Mouse (Mus musculus): ENCODE measurements at regions not wholly inside any gene's neighbourhood (a gene's known extent, or its start where the extent isn't known, plus 50 kb on each side); places are given as distances from the start of the nearest gene placed in this dataset.

GRCm38 (mm10) chr16:86945531-86946144 lies 408.3 kb upstream of the N6amt1 start:
- H3K4me2 ChIP-seq (ENCODE audit: low read length): no peak overlapping the region
- 86% methylated on average over 6 of the region's 6 CpGs for WGBS
- no peak overlapping the region for H3K4me3 ChIP-seq (ENCODE audit: low read length)
- no peaks in the 10 kb centered on the region for H3K36me3 ChIP-seq (ENCODE audit: control insufficient read depth, insufficient read depth, low read length)
- H3K9ac ChIP-seq (ENCODE audit: low read depth, low read length): no peak overlapping the region
- no peaks in the 10 kb centered on the region for H3K27me3 ChIP-seq (replicated peaks; ENCODE audit: control insufficient read depth, insufficient read depth, low read length)
- no peak overlapping the region for H3K27ac ChIP-seq (ENCODE audit: low read depth, low read length)
- ATAC-seq: no peak
- H3K9me3 ChIP-seq (ENCODE audit: control insufficient read depth, low read length): no peaks in the 10 kb centered on the region
- no peaks in the 10 kb centered on the region for H3K4me1 ChIP-seq (ENCODE audit: control insufficient read depth, insufficient read depth, low read depth, low read length)

GRCm38 (mm10) chr16:86945058-86945457 lies 408.9 kb upstream of the N6amt1 start:
- no peak for ATAC-seq
- H3K27ac ChIP-seq (ENCODE audit: low read depth, low read length): no peak overlapping the region
- no peaks in the 10 kb centered on the region for H3K9me3 ChIP-seq (ENCODE audit: control insufficient read depth, low read length)

GRCm38 (mm10) chr16:86934989-86935388 lies 419.0 kb upstream of the N6amt1 start:
- 66% methylated on average over 2 of the region's 2 CpGs for WGBS
- no peak for ATAC-seq

More at GRCm38 (mm10) chr16:86945058-86945457, 408.9 kb upstream of the N6amt1 start:
- Histone ChIP-seq H3K4me3 (ENCODE audit: low read length) (no peak overlapping the region), H3K4me1 (ENCODE audit: control insufficient read depth, insufficient read depth, low read depth, low read length) (no peaks in the 10 kb centered on the region), H3K9ac (ENCODE audit: low read depth, low read length) (no peak overlapping the region), H3K36me3 (ENCODE audit: control insufficient read depth, insufficient read depth, low read length) (no peaks in the 10 kb centered on the region), H3K4me2 (ENCODE audit: low read length) (no peak overlapping the region), H3K27me3 (replicated peaks; ENCODE audit: control insufficient read depth, insufficient read depth, low read length) (no peaks in the 10 kb centered on the region)

GRCm38 (mm10) chr16:86932765-86933164 lies 421.2 kb upstream of the N6amt1 start:
- H3K4me1 ChIP-seq (ENCODE audit: control insufficient read depth, insufficient read depth, low read depth, low read length): no peaks in the 10 kb centered on the region
- no peaks in the 10 kb centered on the region for H3K36me3 ChIP-seq (ENCODE audit: control insufficient read depth, insufficient read depth, low read length)
- H3K4me3 ChIP-seq (ENCODE audit: low read length): no peak overlapping the region
- no peak overlapping the region for H3K9ac ChIP-seq (ENCODE audit: low read depth, low read length)
- peak; percentile 96 for ATAC-seq
- H3K27me3 ChIP-seq (replicated peaks; ENCODE audit: control insufficient read depth, insufficient read depth, low read length): no peaks in the 10 kb centered on the region
- H3K9me3 ChIP-seq (ENCODE audit: control insufficient read depth, low read length): no peaks in the 10 kb centered on the region
- no peak overlapping the region for H3K27ac ChIP-seq (ENCODE audit: low read depth, low read length)
- no peak overlapping the region for H3K4me2 ChIP-seq (ENCODE audit: low read length)
- 32% methylated on average over 3 of the region's 3 CpGs for WGBS

More at GRCm38 (mm10) chr16:86934989-86935388, 419.0 kb upstream of the N6amt1 start:
- Histone ChIP-seq H3K4me3 (ENCODE audit: low read length) (no peak overlapping the region), H3K4me2 (ENCODE audit: low read length) (no peak overlapping the region), H3K27me3 (replicated peaks; ENCODE audit: control insufficient read depth, insufficient read depth, low read length) (no peaks in the 10 kb centered on the region), H3K27ac (ENCODE audit: low read depth, low read length) (no peak overlapping the region), H3K9me3 (ENCODE audit: control insufficient read depth, low read length) (no peaks in the 10 kb centered on the region), H3K36me3 (ENCODE audit: control insufficient read depth, insufficient read depth, low read length) (no peaks in the 10 kb centered on the region), H3K9ac (ENCODE audit: low read depth, low read length) (no peak overlapping the region), H3K4me1 (ENCODE audit: control insufficient read depth, insufficient read depth, low read depth, low read length) (no peaks in the 10 kb centered on the region)

- Histone ChIP-seq H3K9ac (ENCODE audit: low read depth, low read length) (no peak overlapping the region), H3K4me3 (ENCODE audit: low read length) (no peak overlapping the region), H3K4me2 (ENCODE audit: low read length) (no peak overlapping the region), H3K36me3 (ENCODE audit: control insufficient read depth, insufficient read depth, low read length) (no peaks in the 10 kb centered on the region), H3K4me1 (ENCODE audit: control insufficient read depth, insufficient read depth, low read depth, low read length) (no peaks in the 10 kb centered on the region), H3K27ac (ENCODE audit: low read depth, low read length) (no peak overlapping the region), H3K9me3 (ENCODE audit: control insufficient read depth, low read length) (no peaks in the 10 kb centered on the region), H3K27me3 (replicated peaks; ENCODE audit: control insufficient read depth, insufficient read depth, low read length) (no peaks in the 10 kb centered on the region)
- no peak for ATAC-seq
- WGBS: 58% methylated on average over 2 of the region's 2 CpGs
These were observed 455.8 kb upstream of the N6amt1 start for GRCm38 (mm10) chr16:86897967-86898710.

- Histone ChIP-seq H3K4me2 (ENCODE audit: low read length) (no peak overlapping the region), H3K27me3 (replicated peaks; ENCODE audit: control insufficient read depth, insufficient read depth, low read length) (no peaks in the 10 kb centered on the region), H3K4me3 (ENCODE audit: low read length) (no peak overlapping the region), H3K27ac (ENCODE audit: low read depth, low read length) (no peak overlapping the region), H3K4me1 (ENCODE audit: control insufficient read depth, insufficient read depth, low read depth, low read length) (no peaks in the 10 kb centered on the region), H3K9me3 (ENCODE audit: control insufficient read depth, low read length) (no peaks in the 10 kb centered on the region), H3K36me3 (ENCODE audit: control insufficient read depth, insufficient read depth, low read length) (no peaks in the 10 kb centered on the region), H3K9ac (ENCODE audit: low read depth, low read length) (no peak overlapping the region)
- ATAC-seq: no peak
- 65% methylated on average over 3 of the region's 3 CpGs for whole genome bisulfite sequencing
These were observed 459.0 kb upstream of the N6amt1 start for GRCm38 (mm10) chr16:86894982-86895381.

- 62% methylated on average over 5 of the region's 5 CpGs for WGBS
- Histone ChIP-seq H3K4me2 (ENCODE audit: low read length) (no peak overlapping the region), H3K4me3 (ENCODE audit: low read length) (no peak overlapping the region), H3K27me3 (replicated peaks; ENCODE audit: control insufficient read depth, insufficient read depth, low read length) (no peaks in the 10 kb centered on the region), H3K9ac (ENCODE audit: low read depth, low read length) (no peak overlapping the region), H3K36me3 (ENCODE audit: control insufficient read depth, insufficient read depth, low read length) (no peaks in the 10 kb centered on the region), H3K9me3 (ENCODE audit: control insufficient read depth, low read length) (no peaks in the 10 kb centered on the region), H3K27ac (ENCODE audit: low read depth, low read length) (no peak overlapping the region), H3K4me1 (ENCODE audit: control insufficient read depth, insufficient read depth, low read depth, low read length) (no peaks in the 10 kb centered on the region)
- no peak for ATAC-seq
These were observed 459.7 kb upstream of the N6amt1 start for GRCm38 (mm10) chr16:86894333-86894732.

- H3K27me3 ChIP-seq (replicated peaks; ENCODE audit: control insufficient read depth, insufficient read depth, low read length): no peaks in the 10 kb centered on the region
- H3K36me3 ChIP-seq (ENCODE audit: control insufficient read depth, insufficient read depth, low read length): no peaks in the 10 kb centered on the region
- WGBS: 76% methylated on average over 5 of the region's 5 CpGs
- no peak overlapping the region for H3K9ac ChIP-seq (ENCODE audit: low read depth, low read length)
- no peak overlapping the region for H3K27ac ChIP-seq (ENCODE audit: low read depth, low read length)
- no peaks in the 10 kb centered on the region for H3K9me3 ChIP-seq (ENCODE audit: control insufficient read depth, low read length)
- H3K4me1 ChIP-seq (ENCODE audit: control insufficient read depth, insufficient read depth, low read depth, low read length): no peaks in the 10 kb centered on the region
- no peak for ATAC-seq
- no peak overlapping the region for H3K4me3 ChIP-seq (ENCODE audit: low read length)
- H3K4me2 ChIP-seq (ENCODE audit: low read length): no peak overlapping the region
These were observed 465.6 kb upstream of the N6amt1 start for GRCm38 (mm10) chr16:86888421-86888820.

- H3K4me3 ChIP-seq (ENCODE audit: low read length): no peak overlapping the region
- H3K4me1 ChIP-seq (ENCODE audit: control insufficient read depth, insufficient read depth, low read depth, low read length): no peaks in the 10 kb centered on the region
- 80% methylated on average over 4 of the region's 4 CpGs for WGBS
- H3K36me3 ChIP-seq (ENCODE audit: control insufficient read depth, insufficient read depth, low read length): no peaks in the 10 kb centered on the region
- H3K9ac ChIP-seq (ENCODE audit: low read depth, low read length): no peak overlapping the region
- no peaks in the 10 kb centered on the region for H3K9me3 ChIP-seq (ENCODE audit: control insufficient read depth, low read length)
- ATAC-seq: no peak
- no peaks in the 10 kb centered on the region for H3K27me3 ChIP-seq (replicated peaks; ENCODE audit: control insufficient read depth, insufficient read depth, low read length)
- H3K27ac ChIP-seq (ENCODE audit: low read depth, low read length): no peak overlapping the region
- H3K4me2 ChIP-seq (ENCODE audit: low read length): no peak overlapping the region
These were observed 466.4 kb upstream of the N6amt1 start for GRCm38 (mm10) chr16:86887605-86888004.

All from hindbrain, embryonic 16.5 days (tissue).